Mouse (Mus musculus) olfactory bulb, adult 2 months (tissue): ENCODE measurements around the gene Slc35b2. TPM values are rescaled to one million over a fixed set of nuclear protein-coding genes. Genes with fewer than 3 reads are reported as not detected.

Experiments used
- H3K27ac ChIP-seq: fragments of 200-500 bp; 2 replicates; pipeline ENCODE4 v1.5.1; 2012; ENCODE audit warnings: low read depth, low read length; ENCODE audit not compliant: insufficient read depth
- H3K4me1 ChIP-seq: fragments of 200-500 bp; 2 replicates; pipeline ENCODE4 v1.6.1; 2012; ENCODE audit warnings: low read length; ENCODE audit not compliant: control insufficient read depth, insufficient read depth
- H3K4me3 ChIP-seq: fragments of 200-500 bp; 2 replicates; pipeline ENCODE4 v1.5.1; 2012; ENCODE audit warnings: mild to moderate bottlenecking, low read depth, low read length, moderate library complexity; ENCODE audit not compliant: insufficient read depth
- CTCF ChIP-seq: fragments of 200-500 bp; IDR thresholded peaks from 2 replicates; pipeline ENCODE4 v1.5.1; 2012; ENCODE audit warnings: low read depth, mild to moderate bottlenecking, low read length, moderate library complexity; ENCODE audit not compliant: insufficient read depth
- POLR2A ChIP-seq: fragments of 200-500 bp; IDR thresholded peaks from 2 replicates; pipeline ENCODE4 v1.6.1; 2012; ENCODE audit warnings: mild to moderate bottlenecking, low read depth, low read length, moderate library complexity; ENCODE audit not compliant: insufficient read depth
- WGBS: fragments of 180-500 bp; shearing (Covaris S2); methylation state at CpG from one replicate; pipeline ENCODE4 v1.1.7; 2018; 5-methylcytosine and 5-hydroxymethylcytosine counted together
- polyA plus RNA-seq: library from polyadenylated mRNA; stranded (reverse); fragments of >200 nt; gene quantifications from 2 replicates; pipeline ENCODE4 v1.2.4, GENCODE M21; 2012; ENCODE audit warnings: low replicate concordance; ENCODE audit not compliant: missing spikeins, insufficient read depth, insufficient read length

The Slc35b2 gene
- polyA plus RNA-seq, 1 experiment, result not detected

- no peak overlapping the region for H3K4me3 ChIP-seq
- TF ChIP-seq POLR2A (no peak), CTCF (no peak)
- 24% methylated on average over 24 of the region's 24 CpGs for WGBS
- H3K27ac ChIP-seq, result no peak overlapping the region
- peaks cover 52% of the 10 kb centered on the region for H3K4me1 ChIP-seq
Measured at GRCm38 (mm10) chr17:45544001-45544872, 19.4 kb upstream of the Slc35b2 start.

- Histone ChIP-seq H3K4me3 (no peak overlapping the region), H3K27ac (no peak overlapping the region), H3K4me1 (peaks cover 55% of the 10 kb centered on the region)
- no peak for TF ChIP-seq POLR2A
- no peak for TF ChIP-seq CTCF
- WGBS, result 44% methylated on average over 46 of the region's 46 CpGs
Measured at GRCm38 (mm10) chr17:45544873-45545277, 18.8 kb upstream of the Slc35b2 start.

- TF ChIP-seq POLR2A (no peak), CTCF (no peak)
- 58% methylated on average over 74 of the region's 74 CpGs for WGBS
- Histone ChIP-seq H3K4me3 (no peak overlapping the region), H3K27ac (no peak overlapping the region), H3K4me1 (peaks cover 60% of the 10 kb centered on the region)
Measured at GRCm38 (mm10) chr17:45545278-45545961, 18.3 kb upstream of the Slc35b2 start.

- Histone ChIP-seq H3K4me1 (peaks cover 58% of the 10 kb centered on the region), H3K27ac (no peak overlapping the region), H3K4me3 (no peak overlapping the region)
- no peak for TF ChIP-seq CTCF
- no peak for TF ChIP-seq POLR2A
- WGBS, result 78% methylated on average over 16 of the region's 16 CpGs
Measured at GRCm38 (mm10) chr17:45546941-45547340, 16.7 kb upstream of the Slc35b2 start.

GRCm38 (mm10) chr17:45547461-45548190 is 16.0 kb upstream of the Slc35b2 start:
- TF ChIP-seq POLR2A (no peak), CTCF (no peak)
- no peak overlapping the region for H3K27ac ChIP-seq
- no peak overlapping the region for H3K4me3 ChIP-seq
- peaks cover 54% of the 10 kb centered on the region for H3K4me1 ChIP-seq
- WGBS, result 88% methylated on average over 5 of the region's 5 CpGs

GRCm38 (mm10) chr17:45548541-45549512 is 14.8 kb upstream of the Slc35b2 start:
- Histone ChIP-seq H3K4me1 (peaks cover 42% of the 10 kb centered on the region), H3K4me3 (peak overlapping the region; percentile 76), H3K27ac (no peak overlapping the region; the same call in 1 of the 2 replicates)
- 2% methylated on average over 65 of the region's 68 CpGs for WGBS
- TF ChIP-seq CTCF, result no peak
- no peak for TF ChIP-seq POLR2A

- Histone ChIP-seq H3K4me3 (peak within 1 kb of the TSS; percentile 76), H3K27ac (peak within 1 kb of the TSS; percentile 32), H3K4me1 (peaks cover 33% of the 10 kb centered on the region)
- WGBS, result under 1% methylated on average over 12 of the region's 29 CpGs
- no peak for TF ChIP-seq POLR2A
- no peak for TF ChIP-seq CTCF
Measured at GRCm38 (mm10) chr17:45549617-45550181, 14.0 kb upstream of the Slc35b2 start, which contains the start of gene Tmem151b. TSS of gene Tmem151b (minus strand) at chr17:45549677.

- TF ChIP-seq POLR2A (no peak), CTCF (no peak)
- 21% methylated on average over 5 of the region's 5 CpGs for WGBS
- Histone ChIP-seq H3K4me3 (no peak overlapping the region), H3K4me1 (peaks cover 30% of the 10 kb centered on the region), H3K27ac (no peak overlapping the region)
Measured at GRCm38 (mm10) chr17:45550253-45550652, 13.4 kb upstream of the Slc35b2 start.
